Mouse (Mus musculus) hematopoietic stem cell, adult 5-6 weeks (primary cell): ENCODE results near the gene Dlg4. TPM values are rescaled to one million over a fixed set of nuclear protein-coding genes. Genes with fewer than 3 reads are reported as not detected.

Experiments used
- ATAC-seq, 2 experiments: fragments of 125-278 bp in 1 of 2; replicated peaks in 1 of 2; 2 replicates each; pipeline ENCODE4 v1.8.0; 2016 to 2017; ENCODE audit warnings: inconsistent platforms in 2 of 2, mild to moderate bottlenecking in 2 of 2, moderate number of reproducible peaks in 2 of 2, low read depth in 1 of 2, moderate TSS enrichment in 1 of 2; ENCODE audit not compliant: low FRiP score in 2 of 2, poor library complexity in 2 of 2, severe bottlenecking in 2 of 2, insufficient read depth in 1 of 2, low TSS enrichment in 1 of 2
- total RNA-seq: library from RNA; stranded (forward); fragments of 172-1452, 232-1000 nt; gene quantifications from 2 replicates; pipeline ENCODE4 v1.2.3, GENCODE M21; 2017

Gene Dlg4
- total RNA-seq, 1 experiment from 2014 or later, result 9.3 TPM

GRCm38 (mm10) chr11:69992932-69993331, 23.8 kb upstream of the Dlg4 start:
- ATAC-seq, result no peak

- no peak for ATAC-seq
Observed at GRCm38 (mm10) chr11:69994401-69995090, 22.2 kb upstream of the Dlg4 start.

- ATAC-seq, result peak; percentile 68 to 74
Observed at GRCm38 (mm10) chr11:69995391-69995960, 21.3 kb upstream of the Dlg4 start, which contains the start of gene Phf23. TSS of gene Phf23 (plus strand) at chr11:69995777.

GRCm38 (mm10) chr11:69996161-69997061, 20.3 kb upstream of the Dlg4 start:
- ATAC-seq, result no peak

GRCm38 (mm10) chr11:69997070-69997509, 19.7 kb upstream of the Dlg4 start:
- peak in 1 of 2 experiments; percentile 12; a peak in 3 of 4 replicates for ATAC-seq

- no peak for ATAC-seq
Observed at GRCm38 (mm10) chr11:69998567-69999491, 17.9 kb upstream of the Dlg4 start.

- ATAC-seq, result no peak
Observed at GRCm38 (mm10) chr11:69999666-70000065, 17.1 kb upstream of the Dlg4 start.

GRCm38 (mm10) chr11:70000396-70000898, 16.3 kb upstream of the Dlg4 start, which contains the start of gene Dvl2:
TSS of gene Dvl2 (plus strand) at chr11:70000595.
- ATAC-seq, result peak; percentile 57 to 61

- ATAC-seq, result no peak
Observed at GRCm38 (mm10) chr11:70001159-70001558, 15.6 kb upstream of the Dlg4 start.

GRCm38 (mm10) chr11:70001865-70002264, 14.9 kb upstream of the Dlg4 start:
- ATAC-seq, result 0 out of 4 replicates have a peak, but pooled peaks of 1 of the 2 experiments have one; percentile 14

- no peak for ATAC-seq
Observed at GRCm38 (mm10) chr11:70002471-70002870, 14.3 kb upstream of the Dlg4 start.

GRCm38 (mm10) chr11:70005521-70005920, 11.2 kb upstream of the Dlg4 start:
- peak; percentile 26 to 28; a peak in 1 of 4 replicates for ATAC-seq

- no peak for ATAC-seq
Observed at GRCm38 (mm10) chr11:70010033-70010432, 6.7 kb upstream of the Dlg4 start.

- ATAC-seq, result no peak
Observed at GRCm38 (mm10) chr11:70010548-70010947, 6.2 kb upstream of the Dlg4 start.

- ATAC-seq, result no peak
Observed at GRCm38 (mm10) chr11:70010961-70011360, 5.8 kb upstream of the Dlg4 start.

- ATAC-seq, result no peak
Observed at GRCm38 (mm10) chr11:70012931-70013330, 3.8 kb upstream of the Dlg4 start.

- no peak for ATAC-seq
Observed at GRCm38 (mm10) chr11:70013408-70013807, 3.3 kb upstream of the Dlg4 start.
